Mouse (Mus musculus) megakaryocyte, embryonic 14.5 days (primary cell): ENCODE results near the gene Krt90.

Source experiments
- FLI1 ChIP-seq: IDR thresholded peaks from 2 replicates; pipeline ENCODE4 v1.6.1; 2012; ENCODE audit warnings: low read length, inconsistent platforms, mixed read lengths
- GATA1 ChIP-seq: IDR thresholded peaks from 3 replicates; pipeline ENCODE4 v1.6.1; 2012; ENCODE audit warnings: mixed read lengths, low read length, inconsistent platforms, borderline replicate concordance

- no peak for TF ChIP-seq FLI1
- no peak for TF ChIP-seq GATA1
Observed at GRCm38 (mm10) chr15:101536054-101536850, 26.5 kb downstream of the Krt90 start.
